Mouse (Mus musculus): ENCODE data around the gene Spata46. TPM values are rescaled to one million over a fixed set of nuclear protein-coding genes. Genes with fewer than 3 reads are reported as not detected.

Spata46 gene
- polyA plus RNA-seq (2016; fragmentation: Nextera tagmentation; extraction: Ambion mirVana): 1.5 and 1.7 TPM in 2 replicates

DNA sequence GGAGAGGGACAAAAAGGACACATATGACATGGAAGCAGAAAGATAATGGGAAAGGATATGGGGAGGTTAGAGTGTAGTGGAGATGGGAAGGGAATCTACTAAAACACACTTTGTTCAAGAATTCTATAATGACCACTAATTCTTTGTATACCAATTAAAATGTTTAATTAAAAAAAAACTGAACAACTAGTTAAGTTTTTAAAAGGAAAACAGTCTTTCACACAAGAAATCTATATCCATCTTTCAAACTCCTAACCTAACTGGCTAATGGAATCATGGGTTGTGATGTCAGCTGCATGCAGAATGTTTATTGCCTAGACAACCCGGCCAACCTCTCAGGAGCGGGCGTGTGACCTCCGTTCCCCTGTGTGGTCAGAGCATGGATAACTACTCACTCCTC lies at the start of gene Spata46:
Spata46 (plus strand) TSS at position 301 of the 400 bp plus-strand sequence.
- no peak for DNase-seq (ENCODE audit: low spot score)

DNA sequence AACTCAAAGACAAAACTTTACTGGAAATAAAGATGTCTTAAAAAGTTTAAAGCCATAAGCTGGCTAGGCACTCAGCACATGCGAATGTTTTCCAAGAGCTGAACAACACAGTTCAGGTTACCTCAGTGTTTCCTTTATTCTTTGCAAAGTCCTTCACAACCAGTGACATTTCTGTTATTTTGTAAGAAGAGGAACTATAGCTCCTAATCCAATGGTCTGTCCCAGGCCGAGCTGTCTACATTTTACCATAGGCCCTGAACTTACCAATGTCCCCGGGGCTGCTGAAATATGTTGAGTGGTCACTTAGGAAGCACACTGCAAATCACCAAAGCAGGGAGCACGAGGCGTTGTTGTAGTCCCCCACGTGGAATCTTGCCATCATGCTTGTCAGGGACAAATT lies 38.3 kb upstream of the Spata46 start:
- Histone ChIP-seq H3K27me3 (ENCODE audit: insufficient read depth, poor library complexity, severe bottlenecking) (no peaks in the 10 kb centered on the region), H3K9me3 (peaks cover 13% of the 10 kb centered on the region), H3K27ac (no peak overlapping the region), H3K4me3 (no peak overlapping the region), H3K4me1 (replicated peaks) (no peaks in the 10 kb centered on the region), H3K36me3 (no peaks in the 10 kb centered on the region)
- no peak for DNase-seq (ENCODE audit: low spot score)
- WGBS: 85% methylated on average over 6 of the region's 6 CpGs

More for the DNA sequence above, at the start of gene Spata46:
- Histone ChIP-seq H3K36me3 (no peaks in the 10 kb centered on the region), H3K27ac (no peak within 1 kb of the TSS), H3K4me1 (replicated peaks) (peaks cover 6% of the 10 kb centered on the region; the same call in 1 of the 2 replicates), H3K4me3 (no peak within 1 kb of the TSS), H3K9me3 (no peaks in the 10 kb centered on the region), H3K27me3 (ENCODE audit: insufficient read depth, poor library complexity, severe bottlenecking) (no peaks in the 10 kb centered on the region)
- 94% methylated on average over 4 of the region's 4 CpGs for WGBS

DNA sequence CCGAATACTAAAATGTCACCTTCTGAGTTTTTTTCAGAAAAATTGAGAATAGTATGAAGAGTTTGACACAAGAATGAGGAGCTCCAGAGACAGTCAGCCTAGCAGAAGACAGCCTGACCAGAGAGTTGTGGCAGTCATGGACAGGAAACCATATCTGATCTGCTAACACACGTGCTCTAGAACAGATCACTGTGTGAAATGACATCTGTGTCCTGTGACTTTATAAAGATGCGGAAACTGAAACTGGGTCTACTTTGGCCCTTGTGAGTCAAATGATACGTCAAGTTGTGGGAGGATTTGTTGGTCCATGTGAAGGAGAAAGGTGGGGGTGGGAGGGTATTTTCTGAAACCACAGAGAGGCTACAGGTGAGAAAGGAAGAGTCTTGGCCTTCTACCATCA lies 37.9 kb upstream of the Spata46 start:
- Histone ChIP-seq H3K4me1 (replicated peaks) (no peaks in the 10 kb centered on the region), H3K9me3 (peaks cover 16% of the 10 kb centered on the region), H3K4me3 (no peak overlapping the region), H3K36me3 (no peaks in the 10 kb centered on the region), H3K27me3 (ENCODE audit: insufficient read depth, poor library complexity, severe bottlenecking) (no peaks in the 10 kb centered on the region), H3K27ac (no peak overlapping the region)
- DNase-seq (ENCODE audit: low spot score): no peak
- WGBS: 93% methylated on average over 4 of the region's 4 CpGs

DNA sequence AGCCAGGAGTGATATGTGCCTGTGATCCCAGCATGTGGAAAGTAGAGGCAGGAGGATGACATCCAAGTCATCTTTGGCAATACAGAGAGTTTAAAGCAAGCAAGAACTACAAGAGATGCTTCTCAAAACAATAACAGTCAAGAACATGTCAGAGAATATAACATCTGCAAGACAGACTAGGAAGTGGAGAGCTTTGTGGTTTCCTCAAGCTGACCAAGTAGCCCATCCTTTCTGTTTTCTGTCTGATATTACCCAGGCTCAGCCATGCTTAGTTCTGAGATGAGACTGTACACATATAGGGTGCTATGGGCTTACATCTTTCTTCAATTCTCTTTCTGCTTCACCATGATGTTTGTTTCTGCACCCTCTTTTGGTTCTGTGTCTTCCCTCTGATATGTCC lies 35.4 kb upstream of the Spata46 start:
- H3K27ac ChIP-seq: no peak overlapping the region
- no peak for DNase-seq (ENCODE audit: low spot score)
- peaks cover 4% of the 10 kb centered on the region; the same call in 1 of the 2 replicates for H3K9me3 ChIP-seq

DNA sequence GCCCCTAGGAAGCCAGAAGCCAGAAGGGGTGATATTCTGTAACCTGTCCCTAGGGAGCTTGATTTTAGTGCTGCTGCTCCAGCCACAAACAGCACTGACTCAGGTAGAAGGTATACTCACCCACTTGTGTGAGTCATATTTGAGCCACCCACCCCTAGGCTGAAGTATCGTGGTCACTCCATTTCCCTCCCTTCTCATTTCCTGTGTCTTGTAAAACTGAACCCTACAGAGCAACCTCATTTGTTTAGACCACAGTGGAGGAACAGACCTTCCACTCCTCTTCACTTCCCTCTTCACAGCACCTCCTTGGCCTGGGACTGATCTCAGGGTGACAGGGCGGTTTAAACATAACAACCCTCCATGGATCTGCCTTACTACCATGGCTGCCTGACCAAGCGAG lies 31.6 kb upstream of the Spata46 start, which contains the start of gene Sh2d1b1:
Sh2d1b1 (plus strand) TSS at position 305 of the 400 bp plus-strand sequence.
- DNase-seq (ENCODE audit: low spot score): no peak
- 88% methylated on average over 3 of the region's 3 CpGs for WGBS
- no peaks in the 10 kb centered on the region for H3K27me3 ChIP-seq (ENCODE audit: insufficient read depth, poor library complexity, severe bottlenecking)

More for the DNA sequence above, 35.4 kb upstream of the Spata46 start:
- Histone ChIP-seq H3K4me3 (no peak overlapping the region), H3K27me3 (ENCODE audit: insufficient read depth, poor library complexity, severe bottlenecking) (no peaks in the 10 kb centered on the region), H3K36me3 (no peaks in the 10 kb centered on the region), H3K4me1 (replicated peaks) (no peaks in the 10 kb centered on the region)

DNA sequence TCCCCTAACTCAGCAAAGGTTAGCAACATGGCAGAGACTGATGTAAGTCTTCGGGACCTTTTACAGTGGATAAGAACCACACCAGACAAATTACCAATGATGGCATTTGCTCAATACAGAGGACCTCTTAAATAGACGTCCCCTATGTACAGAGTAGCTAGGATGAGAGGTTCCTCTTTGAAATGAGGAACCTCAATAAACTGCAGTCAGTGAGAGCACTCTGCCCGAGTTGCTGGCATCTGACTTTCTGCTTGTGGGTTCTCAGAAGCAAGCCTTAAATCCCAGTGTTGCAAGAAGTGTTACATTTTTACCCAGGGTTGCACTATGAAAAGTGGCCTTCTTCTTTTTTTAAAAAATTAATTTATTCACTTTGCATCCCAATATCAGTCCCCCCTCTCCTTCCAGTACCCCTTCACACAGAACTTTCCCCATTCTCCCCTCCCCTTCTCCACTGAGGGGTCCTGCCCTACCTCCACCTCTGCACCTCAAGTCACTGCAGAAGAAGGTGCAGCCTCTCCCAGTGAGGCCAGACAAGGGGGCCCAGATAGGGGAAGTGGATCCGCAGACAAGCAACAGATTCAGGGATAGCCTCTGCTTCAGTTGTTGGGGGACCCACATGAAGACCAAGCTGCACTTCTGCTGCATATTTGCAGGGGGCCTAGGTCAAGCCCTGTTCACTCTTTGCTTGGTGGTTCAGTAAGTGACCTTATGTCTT lies 26.0 kb upstream of the Spata46 start:
- Histone ChIP-seq H3K4me3 (no peak overlapping the region), H3K27ac (no peak overlapping the region), H3K9me3 (no peaks in the 10 kb centered on the region), H3K27me3 (ENCODE audit: insufficient read depth, poor library complexity, severe bottlenecking) (no peaks in the 10 kb centered on the region), H3K4me1 (replicated peaks) (no peaks in the 10 kb centered on the region), H3K36me3 (no peaks in the 10 kb centered on the region)
- no peak for DNase-seq (ENCODE audit: low spot score)
- 84% methylated on average over 4 of the region's 4 CpGs for WGBS

More for the DNA sequence above, 31.6 kb upstream of the Spata46 start, which contains the start of gene Sh2d1b1:
- H3K4me3 ChIP-seq: no peak within 1 kb of the TSS
- no peak within 1 kb of the TSS for H3K27ac ChIP-seq
- peaks cover 4% of the 10 kb centered on the region; the same call in 1 of the 2 replicates for H3K9me3 ChIP-seq
- no peaks in the 10 kb centered on the region for H3K4me1 ChIP-seq (replicated peaks)
- H3K36me3 ChIP-seq: no peaks in the 10 kb centered on the region

DNA sequence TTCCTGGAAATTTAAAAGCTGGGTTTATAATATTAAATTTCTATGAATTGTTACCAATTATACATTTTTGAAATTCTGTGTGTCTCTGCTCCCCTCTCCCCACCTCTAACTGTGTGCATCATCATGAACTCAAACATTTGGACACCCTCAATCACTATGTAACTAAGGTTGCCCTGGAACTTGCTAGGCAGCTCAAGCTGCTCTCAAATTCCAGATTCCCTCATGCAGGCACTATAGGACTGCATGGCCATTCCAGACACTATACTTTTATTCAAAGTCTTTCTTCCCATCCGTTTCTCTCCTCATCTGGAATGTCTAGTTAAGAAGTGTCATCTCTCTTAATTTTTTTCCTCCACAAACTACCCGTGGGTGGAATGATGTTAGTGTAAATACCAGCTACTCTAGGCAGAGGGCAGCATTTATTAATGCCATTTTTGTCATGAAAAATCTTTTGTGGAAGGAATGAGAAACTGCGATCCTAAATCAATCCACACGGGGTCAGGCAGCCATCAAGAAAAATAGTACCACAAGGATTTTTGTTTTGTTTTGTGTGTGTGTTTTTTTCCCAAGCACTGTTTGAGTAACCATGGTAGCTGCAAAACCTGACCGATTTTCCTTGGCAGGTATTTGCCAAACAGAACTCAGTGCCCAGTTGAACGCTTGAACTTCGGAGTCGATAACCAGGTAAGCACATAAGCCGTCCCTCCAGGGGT lies 16.2 kb upstream of the Spata46 start:
- peaks cover 7% of the 10 kb centered on the region; the same call in 1 of the 2 replicates for H3K4me1 ChIP-seq (replicated peaks)
- no peaks in the 10 kb centered on the region for H3K27me3 ChIP-seq (ENCODE audit: insufficient read depth, poor library complexity, severe bottlenecking)
- H3K9me3 ChIP-seq: no peaks in the 10 kb centered on the region
- 44% methylated on average over 9 of the region's 9 CpGs for WGBS
- DNase-seq (ENCODE audit: low spot score): peak; percentile 39
- no peak overlapping the region for H3K27ac ChIP-seq
- H3K36me3 ChIP-seq: no peaks in the 10 kb centered on the region
- no peak overlapping the region for H3K4me3 ChIP-seq

DNA sequence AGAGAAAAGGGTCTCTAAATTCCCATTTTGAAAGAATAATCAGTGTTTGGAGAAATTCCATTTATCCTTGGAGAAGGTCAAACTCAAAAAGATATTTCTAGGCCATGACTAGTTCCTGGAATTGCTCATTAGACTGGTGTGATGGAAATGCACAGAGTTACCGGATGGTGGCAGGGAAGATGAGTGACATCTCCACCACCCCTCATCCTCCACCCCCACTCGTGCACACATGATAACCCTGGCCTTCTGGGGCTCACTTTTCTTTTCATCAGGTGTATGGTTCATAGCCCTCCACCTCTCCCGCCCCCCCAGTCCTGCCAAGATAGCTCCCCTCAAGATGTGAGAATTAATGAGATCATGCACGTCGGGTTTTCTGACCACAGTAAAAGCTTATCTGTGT lies 15.3 kb upstream of the Spata46 start:
- Histone ChIP-seq H3K4me1 (replicated peaks) (peaks cover 7% of the 10 kb centered on the region; the same call in 1 of the 2 replicates), H3K27ac (no peak overlapping the region)
- 85% methylated on average over 5 of the region's 5 CpGs for WGBS

DNA sequence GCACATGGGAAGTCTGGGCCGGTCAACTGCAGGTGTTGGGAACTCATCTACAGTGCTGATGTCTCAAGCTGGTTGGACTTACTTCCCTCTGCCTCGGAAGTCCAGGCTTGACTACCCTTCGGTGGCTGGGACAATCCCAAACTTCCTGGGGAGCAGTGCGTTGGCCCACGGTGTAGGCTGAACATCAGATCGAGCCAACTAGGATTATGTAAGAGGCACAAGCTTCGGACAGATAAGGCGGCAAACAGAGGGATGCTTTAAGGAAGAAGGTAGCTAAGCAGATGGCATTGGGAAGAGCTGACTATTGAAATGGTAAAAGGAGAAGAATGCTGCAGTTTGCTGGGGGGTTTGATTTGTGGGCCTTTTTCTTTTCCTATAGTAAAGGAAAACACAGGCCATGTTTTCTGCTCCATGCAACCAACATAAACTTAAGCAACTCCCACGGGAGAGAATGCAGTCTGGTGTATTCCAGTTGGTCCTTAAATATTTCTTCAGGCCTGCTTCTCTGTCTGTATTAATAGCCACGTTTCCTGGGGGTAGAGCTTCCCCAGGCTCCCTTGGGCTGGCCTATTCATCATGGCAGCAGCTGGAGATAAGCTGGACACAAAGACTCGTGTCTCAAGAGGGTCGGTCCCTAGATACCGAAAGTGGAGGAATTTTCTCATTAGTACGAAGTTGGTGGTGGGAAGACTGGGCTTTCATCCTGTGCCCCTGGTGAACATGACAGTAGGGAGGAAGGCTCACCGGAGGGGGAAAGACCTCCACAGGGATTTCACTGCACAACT lies 13.6 kb upstream of the Spata46 start:
- DNase-seq (ENCODE audit: low spot score): no peak

More for the DNA sequence above, 15.3 kb upstream of the Spata46 start:
- Histone ChIP-seq H3K36me3 (no peaks in the 10 kb centered on the region), H3K9me3 (no peaks in the 10 kb centered on the region), H3K27me3 (ENCODE audit: insufficient read depth, poor library complexity, severe bottlenecking) (no peaks in the 10 kb centered on the region), H3K4me3 (no peak overlapping the region)
- DNase-seq (ENCODE audit: low spot score): no peak

DNA sequence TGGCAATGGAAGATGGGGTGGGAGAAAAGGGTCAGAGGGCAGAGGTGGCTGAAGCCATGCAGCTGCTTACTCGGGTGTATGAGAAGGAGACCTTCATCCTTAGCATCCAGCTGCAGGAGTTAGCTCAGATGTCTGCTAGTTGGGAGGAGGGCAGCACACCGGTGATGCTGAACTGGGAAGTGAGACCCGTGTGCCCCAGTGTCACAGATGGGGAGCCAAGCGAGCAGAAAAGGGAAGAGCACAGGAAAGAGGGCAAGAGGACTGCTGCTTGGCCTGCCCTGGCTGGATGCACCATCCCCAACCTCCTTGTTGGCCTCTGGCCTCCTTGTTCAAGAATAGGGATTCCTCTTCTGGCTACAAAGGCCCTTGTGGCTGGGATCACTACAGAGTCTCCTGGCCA lies 9.1 kb upstream of the Spata46 start:
- no peak overlapping the region for H3K4me3 ChIP-seq
- no peaks in the 10 kb centered on the region for H3K27me3 ChIP-seq (ENCODE audit: insufficient read depth, poor library complexity, severe bottlenecking)
- H3K27ac ChIP-seq: no peak overlapping the region
- WGBS: 74% methylated on average over 4 of the region's 4 CpGs
- no peak for DNase-seq (ENCODE audit: low spot score)
- no peaks in the 10 kb centered on the region for H3K36me3 ChIP-seq
- no peaks in the 10 kb centered on the region for H3K9me3 ChIP-seq
- peaks cover 25% of the 10 kb centered on the region for H3K4me1 ChIP-seq (replicated peaks)

More for the DNA sequence above, 13.6 kb upstream of the Spata46 start:
- H3K27ac ChIP-seq: peak overlapping the region; percentile 50
- H3K36me3 ChIP-seq: no peaks in the 10 kb centered on the region
- H3K4me3 ChIP-seq: no peak overlapping the region
- peaks cover 10% of the 10 kb centered on the region; the same call in 1 of the 2 replicates for H3K4me1 ChIP-seq (replicated peaks)
- WGBS: 76% methylated on average over 15 of the region's 15 CpGs
- H3K9me3 ChIP-seq: no peaks in the 10 kb centered on the region
- H3K27me3 ChIP-seq (ENCODE audit: insufficient read depth, poor library complexity, severe bottlenecking): no peaks in the 10 kb centered on the region

DNA sequence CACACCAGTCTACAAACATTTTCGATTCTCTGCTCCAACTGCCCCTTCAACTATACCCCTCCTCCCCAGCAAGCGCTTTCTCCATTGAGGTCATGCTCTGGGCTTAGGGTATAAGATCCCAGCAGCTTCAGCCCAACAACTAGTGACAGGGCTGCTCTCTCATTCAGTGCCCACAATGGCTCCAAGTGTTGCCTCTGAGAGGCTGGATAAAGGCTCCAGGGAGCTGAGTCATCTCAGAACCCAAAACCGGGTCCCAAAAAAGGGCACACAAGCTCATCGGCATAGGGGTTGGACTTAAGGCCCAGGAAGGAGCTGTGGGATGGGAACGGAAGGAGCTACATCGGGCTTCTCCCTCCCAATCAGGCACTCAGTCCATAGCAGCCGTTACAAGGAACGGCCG lies 6.9 kb upstream of the Spata46 start:
- DNase-seq (ENCODE audit: low spot score): no peak
- Histone ChIP-seq H3K27me3 (ENCODE audit: insufficient read depth, poor library complexity, severe bottlenecking) (no peaks in the 10 kb centered on the region), H3K9me3 (no peaks in the 10 kb centered on the region), H3K4me1 (replicated peaks) (peaks cover 18% of the 10 kb centered on the region), H3K4me3 (no peak overlapping the region), H3K36me3 (no peaks in the 10 kb centered on the region), H3K27ac (no peak overlapping the region)
- 93% methylated on average over 9 of the region's 9 CpGs for WGBS

DNA sequence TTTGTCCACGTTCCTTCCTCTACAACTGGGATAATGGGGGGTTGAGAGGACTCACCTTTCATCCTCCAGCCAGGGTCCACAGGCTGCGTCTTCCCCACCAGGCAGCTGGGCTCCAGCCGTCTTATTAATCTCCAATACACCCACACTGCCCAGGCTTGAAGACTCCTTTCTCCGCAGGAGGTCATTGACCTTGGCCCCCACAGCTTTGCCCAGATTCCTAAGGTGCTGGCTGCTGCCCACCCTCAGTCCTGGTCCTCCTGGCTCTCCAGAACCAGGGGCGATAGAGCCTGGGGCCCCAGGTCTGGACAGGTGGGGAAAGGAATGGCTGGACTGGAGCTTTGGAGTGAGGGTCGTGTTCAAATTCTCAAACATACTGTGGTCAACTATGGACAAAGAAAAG lies 6.1 kb upstream of the Spata46 start:
- Histone ChIP-seq H3K4me1 (replicated peaks) (peaks cover 18% of the 10 kb centered on the region), H3K9me3 (no peaks in the 10 kb centered on the region), H3K27me3 (ENCODE audit: insufficient read depth, poor library complexity, severe bottlenecking) (no peaks in the 10 kb centered on the region), H3K36me3 (no peaks in the 10 kb centered on the region), H3K4me3 (no peak overlapping the region), H3K27ac (peak overlapping the region; percentile 40; the same call in 1 of the 2 replicates)
- 59% methylated on average over 6 of the region's 6 CpGs for WGBS
- DNase-seq (ENCODE audit: low spot score): no peak
